Mouse (Mus musculus) spleen, adult 18-20 months (tissue): ENCODE results near the gene Ppp2r5c.

Experiments used
- DNase-seq, 2 experiments: peaks; one replicate each; pipeline ENCODE4 v3.0.0; 2022; ENCODE audit warnings: mixed read lengths in 2 of 2

Ppp2r5c gene

DNA sequence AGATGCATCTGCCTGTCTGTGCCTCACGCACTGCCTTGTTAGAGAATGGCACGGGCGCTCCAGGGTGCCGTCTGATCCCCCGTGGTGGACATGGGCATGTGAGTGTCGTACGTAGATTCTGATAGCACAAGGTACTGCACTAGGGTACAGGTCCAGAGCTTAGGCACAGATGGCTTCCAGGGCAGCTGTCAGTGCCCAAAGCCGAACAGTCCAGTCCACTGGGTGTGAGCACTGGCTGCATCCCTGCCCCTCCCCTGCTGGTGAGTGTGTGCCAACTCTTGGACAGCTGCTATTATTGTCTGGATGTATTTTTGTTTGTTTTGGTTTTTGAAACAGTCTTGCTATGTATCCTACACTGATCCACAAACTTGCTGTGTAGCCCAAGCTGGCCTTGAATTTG lies 68.8 kb downstream of the Ppp2r5c start:
- no peak for DNase-seq

DNA sequence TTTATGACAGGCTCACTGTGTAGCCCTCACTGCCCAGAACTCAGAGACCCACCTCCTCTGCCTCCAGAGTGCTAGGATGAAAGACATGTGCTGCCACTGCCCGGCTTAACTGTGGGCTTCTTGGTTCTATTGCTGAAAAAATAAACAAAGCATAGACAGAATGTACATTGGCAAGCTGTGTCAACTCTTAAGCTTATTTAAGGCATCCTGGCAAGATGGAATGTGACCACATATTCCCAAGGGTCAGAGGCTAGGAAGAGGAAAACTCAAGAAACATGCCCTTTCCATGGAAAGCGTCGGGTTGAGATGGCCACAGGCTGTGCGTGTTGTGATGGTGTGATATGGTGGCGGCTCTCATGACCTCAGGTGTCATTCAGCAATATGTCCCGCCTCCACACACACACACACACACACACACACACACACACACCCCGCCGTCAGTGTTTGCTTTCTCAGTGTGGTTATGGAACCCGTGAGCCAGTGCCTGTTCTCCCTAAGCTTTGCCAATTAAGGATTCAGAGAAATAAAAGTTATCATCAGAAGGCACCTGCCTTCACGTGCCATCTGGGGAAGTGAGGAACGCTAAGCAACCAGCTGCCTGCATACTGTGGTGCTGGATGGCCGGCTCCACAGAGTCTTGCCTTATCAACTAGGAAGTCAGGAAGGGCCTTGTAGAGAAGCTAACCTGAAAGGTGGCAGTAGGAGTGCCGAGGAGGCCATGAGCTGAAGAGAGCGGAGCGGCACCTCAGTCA lies 73.5 kb downstream of the Ppp2r5c start:
- no peak for DNase-seq

DNA sequence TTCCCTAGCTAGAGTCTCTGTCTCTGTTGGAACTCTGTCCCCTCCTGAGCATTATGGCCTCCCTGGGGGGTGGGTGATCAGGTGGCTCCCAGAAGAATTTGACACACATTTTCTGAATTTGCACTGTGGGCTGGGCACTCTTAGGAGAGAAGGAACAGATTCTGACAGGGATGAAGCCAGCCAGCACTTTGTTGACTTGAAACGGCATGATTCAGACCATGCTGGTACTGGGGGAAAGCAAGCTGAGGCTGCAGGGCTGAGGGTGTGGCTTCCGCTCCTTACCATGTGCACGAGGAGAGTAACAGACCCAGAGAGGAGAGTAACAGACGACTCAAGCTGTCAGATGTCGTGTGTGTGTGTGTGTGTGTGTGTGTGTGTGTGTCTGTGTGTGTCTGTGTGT lies 76.6 kb downstream of the Ppp2r5c start:
- no peak for DNase-seq

DNA sequence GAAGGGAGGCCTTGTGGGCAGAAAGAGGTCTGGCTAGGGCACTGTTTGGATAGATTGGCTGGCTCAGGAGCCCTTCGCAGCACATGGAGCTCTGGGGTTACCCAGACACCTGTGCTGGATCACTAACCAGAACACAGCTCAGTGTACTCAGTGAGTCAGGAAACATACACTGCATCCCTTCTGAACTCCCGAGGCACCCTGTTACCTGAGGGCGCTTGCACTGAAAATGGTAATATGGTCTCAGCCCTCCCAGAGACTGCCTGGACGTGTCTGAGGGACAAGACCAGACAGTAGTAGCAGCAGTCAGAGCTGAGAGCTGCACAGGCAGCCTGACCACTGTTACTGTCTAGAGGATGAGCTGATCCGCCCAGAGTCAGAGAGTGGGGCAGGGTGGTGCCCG lies 85.8 kb downstream of the Ppp2r5c start:
- DNase-seq = no peak

DNA sequence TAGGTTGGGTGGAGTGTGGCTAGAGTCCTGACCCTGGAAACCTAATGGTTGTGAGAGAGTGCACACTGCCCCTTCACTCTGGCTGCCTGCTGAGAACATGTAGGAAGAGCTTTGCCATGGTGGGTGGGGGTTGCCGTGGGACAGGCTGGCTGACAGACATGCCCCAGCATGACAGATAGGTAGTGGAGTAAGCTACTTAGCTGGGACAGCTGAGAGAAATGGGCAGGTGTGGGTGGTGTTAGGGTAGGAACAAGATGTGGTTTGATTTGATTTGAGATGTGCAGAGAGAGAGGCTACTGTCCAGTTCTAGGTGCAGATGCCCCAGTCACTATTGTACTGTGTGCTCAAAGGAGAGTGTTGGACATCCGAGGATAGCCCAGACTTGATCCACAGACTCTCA lies 86.2 kb downstream of the Ppp2r5c start:
- no peak for DNase-seq

DNA sequence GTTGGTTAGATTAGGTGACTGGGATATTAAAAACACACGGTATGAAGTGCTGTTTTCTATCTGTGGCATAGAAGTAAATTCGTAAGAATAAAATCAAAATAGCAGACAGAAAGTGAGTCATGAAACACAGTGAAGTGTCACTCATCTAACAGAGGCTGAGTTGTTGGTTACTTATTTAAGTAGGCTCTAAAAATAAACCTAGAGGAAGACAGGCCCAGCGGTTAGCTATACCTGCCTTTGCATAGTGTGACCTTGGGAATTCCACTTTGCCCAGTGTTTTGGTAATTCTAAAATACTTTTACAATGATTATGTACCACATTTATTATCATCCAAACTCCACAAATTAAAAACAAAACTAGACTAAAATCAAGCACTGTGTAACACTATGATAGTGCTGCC lies 86.9 kb downstream of the Ppp2r5c start:
- DNase-seq = no peak

DNA sequence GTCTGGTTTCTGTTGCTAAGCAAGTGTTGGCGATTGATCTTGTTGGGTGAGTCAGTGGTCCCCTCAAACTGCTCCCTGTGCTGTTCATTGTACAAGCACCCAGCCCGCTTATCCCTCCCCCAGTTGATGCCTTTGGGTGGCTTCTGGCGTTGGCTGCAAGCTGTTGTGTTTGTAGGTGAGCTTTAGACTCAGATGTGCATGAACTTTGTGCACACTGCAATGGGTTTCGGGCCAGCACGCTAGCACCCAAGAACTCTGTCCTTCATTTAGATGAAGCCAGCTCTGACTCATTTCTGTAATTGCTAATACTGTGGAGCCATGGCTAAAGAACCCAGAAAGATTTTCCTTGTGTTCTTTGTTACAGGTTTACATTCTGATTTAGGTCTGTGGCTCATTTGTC lies 88.4 kb downstream of the Ppp2r5c start:
- DNase-seq = no peak

DNA sequence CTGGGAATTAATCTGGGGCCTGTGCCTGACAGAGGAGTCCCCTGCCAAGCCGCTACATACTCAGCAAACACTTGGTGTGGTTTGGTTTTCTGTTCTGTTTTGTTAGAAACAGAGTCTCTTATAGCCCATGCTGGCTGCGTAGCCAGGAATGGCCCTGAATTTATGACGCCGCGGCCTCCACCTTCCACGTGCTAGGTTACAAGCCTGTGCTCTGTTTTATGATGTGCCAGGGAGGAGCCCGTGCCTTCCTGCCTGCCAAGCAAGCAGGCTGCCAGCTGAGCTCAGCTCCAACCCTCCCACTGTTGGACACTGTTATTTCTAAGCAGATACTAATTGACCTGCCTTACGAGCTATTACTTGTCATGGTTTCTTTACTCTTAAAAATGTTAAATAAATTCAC lies 90.8 kb downstream of the Ppp2r5c start:
- DNase-seq = no peak

DNA sequence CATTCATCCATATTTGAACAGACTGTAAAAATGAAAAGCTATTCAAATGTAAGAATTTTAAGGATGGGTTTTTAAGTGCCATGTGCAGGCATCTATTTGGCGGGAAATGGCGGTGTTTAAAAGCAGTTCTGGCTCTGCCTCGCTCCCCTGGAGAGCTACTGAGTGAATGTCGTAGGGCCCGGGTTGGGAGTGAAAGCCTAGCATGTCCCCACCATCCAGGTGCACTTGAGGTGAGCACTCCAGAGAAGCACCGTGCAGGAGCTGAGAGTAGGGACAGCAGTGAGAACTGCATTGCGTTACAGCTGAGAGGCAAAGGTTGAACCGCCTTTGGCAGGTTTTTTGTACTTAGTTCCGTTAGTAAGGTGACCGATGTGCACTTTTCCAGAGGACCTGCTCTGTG lies 92.4 kb downstream of the Ppp2r5c start:
- DNase-seq = no peak

DNA sequence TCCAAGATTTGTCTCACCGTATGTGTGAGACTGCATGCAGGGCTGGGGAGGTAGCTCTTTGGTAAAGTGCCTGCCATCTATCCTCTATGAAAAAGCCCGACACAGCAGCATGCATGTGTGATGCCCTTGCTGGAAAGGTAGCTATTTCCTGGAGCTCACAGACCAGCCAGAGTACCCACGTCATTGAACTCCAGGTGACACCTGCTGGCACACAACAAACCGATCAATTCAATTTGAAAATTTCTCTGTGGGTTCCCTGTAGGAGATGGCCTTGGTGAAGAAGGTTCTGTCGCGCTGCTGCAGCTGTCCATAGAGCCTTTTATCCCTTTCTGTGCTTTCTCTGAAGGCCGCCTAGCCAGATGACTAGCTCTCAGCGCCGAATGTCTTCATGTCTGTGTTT lies 92.9 kb downstream of the Ppp2r5c start:
- DNase-seq = no peak

DNA sequence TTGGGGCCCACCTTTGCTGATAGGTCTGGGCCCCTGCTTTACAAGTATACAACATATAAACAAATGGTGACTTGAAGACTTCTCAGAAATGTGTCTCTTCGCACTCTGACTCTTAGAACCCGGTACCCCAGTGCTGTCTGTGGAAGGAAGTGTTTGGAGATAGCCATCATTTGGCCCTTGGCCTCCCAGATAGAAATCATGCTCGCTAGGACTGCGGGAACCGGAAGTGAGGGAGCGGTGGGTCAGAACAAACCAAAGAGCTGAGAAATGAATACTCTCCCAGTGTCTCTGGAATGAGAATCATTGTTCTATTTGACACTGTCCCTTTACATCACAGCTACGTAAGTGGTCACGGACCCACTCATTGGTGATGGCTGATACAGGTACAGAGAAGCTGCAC lies 93.4 kb downstream of the Ppp2r5c start:
- no peak for DNase-seq

DNA sequence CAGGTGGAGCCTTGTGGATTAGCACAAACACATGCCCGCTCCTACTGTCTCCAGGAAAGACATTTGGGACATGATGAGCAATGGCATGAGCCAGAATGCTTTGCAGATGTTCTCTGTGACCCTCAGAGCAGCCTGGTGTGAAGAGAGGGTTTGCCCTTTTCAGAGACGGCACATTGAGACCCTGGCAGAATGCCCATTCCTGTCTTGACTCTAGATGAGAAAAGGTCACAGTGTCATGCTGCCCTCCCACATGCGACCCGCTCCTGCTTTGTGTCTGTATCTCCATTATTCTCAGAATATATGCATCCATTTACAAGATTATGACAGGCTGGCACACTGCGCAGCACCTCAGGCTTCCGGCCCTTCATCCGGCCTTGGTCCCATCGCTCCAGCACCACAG lies 94.1 kb downstream of the Ppp2r5c start:
- DNase-seq = no peak

DNA sequence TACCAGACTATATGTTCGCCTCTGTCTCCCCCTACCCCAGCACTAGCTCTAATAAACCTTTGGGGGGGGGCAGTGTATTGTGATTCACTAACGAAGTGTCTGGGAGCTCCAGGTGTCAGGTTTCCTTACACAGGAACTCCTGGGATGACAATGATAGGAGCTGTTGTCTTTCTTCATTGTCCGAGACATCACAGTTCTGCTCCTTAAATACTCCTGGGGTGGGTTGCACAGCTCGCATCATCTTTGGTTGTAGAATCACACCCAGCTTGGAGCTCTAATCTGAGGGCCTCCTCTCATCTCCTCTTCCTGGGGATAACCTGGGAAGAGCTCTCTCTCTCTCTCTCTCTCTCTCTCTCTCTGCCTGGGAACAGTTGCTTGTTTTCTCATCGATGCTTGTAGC lies 94.6 kb downstream of the Ppp2r5c start:
- DNase-seq = no peak

DNA sequence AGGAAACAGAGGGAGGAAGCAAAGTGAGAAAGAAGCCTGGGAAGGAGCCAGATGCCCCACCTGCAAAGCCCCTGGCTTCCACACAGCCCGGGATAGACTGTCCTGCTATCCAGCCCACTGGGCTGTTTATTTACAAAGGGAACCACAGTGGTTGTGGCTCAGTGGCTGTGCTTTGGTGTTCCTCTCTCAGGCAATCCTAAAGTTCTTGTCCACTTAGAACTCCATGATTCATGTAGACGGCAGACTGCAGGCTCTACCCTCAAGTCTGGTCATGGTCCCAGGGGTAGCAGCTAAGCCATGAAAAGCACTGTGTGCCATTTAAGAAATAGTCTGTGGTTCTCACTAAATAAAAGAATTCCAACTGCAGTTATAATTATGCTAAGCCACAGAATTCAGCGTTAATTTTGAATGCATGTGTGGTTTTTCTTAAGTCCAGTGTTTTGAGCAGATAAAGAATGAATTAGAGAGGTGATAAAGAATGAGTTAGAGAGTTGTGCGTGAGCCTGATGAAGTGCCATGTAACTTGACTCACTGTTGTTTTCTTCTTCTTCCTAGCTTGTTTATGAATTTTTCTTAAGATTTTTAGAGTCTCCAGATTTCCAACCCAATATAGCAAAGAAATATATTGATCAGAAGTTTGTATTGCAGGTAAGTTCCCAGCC lies 98.3 kb downstream of the Ppp2r5c start:
- DNase-seq = no peak

DNA sequence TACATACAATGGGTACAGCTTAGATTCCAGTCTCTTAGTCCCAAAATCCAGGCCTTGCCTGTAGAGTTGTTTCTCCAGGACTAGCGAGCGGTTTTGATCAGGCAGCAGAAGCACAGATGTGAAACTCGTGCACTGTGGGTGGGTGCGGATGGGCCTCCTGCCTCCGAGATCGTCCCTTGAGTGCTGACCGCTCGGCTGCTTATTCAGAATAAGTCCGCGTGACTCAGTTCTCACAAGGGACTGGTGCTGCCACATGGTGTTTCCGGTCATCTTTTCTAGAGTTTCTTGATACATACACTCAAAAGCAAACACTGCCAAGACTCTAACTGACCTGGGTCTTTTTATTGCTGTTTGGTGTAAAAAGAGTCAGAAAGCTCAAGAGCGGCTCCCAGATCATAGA lies 100.7 kb downstream of the Ppp2r5c start:
- DNase-seq = no peak

DNA sequence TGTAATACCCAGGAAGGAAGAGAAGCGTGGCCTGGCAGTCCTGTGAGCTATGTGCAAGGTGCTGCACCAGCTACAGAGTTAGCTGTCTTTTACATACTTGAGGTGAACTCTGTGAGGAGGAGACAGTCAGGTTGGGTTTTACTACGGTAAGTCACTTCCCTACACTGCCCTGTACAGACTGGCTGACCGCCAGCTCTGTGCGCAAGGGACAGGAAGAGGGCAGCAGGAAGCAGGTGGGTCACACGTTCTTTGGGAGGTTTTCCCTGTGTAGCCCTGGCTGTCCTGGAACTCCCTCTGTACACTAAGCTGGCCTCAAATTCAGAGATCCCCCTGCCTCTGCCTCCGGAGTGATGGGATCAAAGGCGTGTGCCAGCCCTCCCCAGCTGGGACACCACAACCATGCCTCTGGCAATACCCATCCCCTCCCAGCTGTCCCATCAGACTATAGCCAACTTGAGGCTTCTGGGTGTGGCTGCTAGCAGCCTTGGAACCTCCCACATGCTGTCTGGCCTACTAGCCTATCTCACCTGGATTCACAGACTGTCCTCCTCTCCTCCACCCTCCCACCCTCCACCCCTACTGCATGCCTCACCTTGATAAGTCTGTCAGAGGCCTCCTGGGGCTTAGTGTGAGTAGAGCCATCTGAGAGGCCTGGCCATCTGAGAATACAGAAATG lies 102.7 kb downstream of the Ppp2r5c start:
- DNase-seq = no peak

DNA sequence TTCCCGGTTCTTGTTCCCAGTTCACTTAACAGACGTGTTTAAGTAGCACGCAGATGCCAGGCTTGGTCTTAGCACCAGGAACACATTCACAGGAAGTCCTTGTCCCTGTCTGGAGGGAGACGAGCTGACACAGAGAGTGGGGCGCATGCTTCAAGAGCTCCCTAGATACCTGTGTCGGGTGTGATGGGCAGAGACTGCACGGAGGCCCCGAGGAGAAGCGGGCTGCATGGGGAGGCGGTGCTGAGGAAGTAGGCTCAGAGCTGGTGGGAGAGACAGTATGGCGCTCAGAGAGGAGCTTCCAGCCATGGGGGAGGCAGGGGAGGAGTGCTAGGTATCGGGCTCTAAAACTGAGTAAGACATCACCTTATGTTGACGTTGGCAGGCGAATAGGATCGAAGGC lies 103.4 kb downstream of the Ppp2r5c start:
- DNase-seq = no peak

DNA sequence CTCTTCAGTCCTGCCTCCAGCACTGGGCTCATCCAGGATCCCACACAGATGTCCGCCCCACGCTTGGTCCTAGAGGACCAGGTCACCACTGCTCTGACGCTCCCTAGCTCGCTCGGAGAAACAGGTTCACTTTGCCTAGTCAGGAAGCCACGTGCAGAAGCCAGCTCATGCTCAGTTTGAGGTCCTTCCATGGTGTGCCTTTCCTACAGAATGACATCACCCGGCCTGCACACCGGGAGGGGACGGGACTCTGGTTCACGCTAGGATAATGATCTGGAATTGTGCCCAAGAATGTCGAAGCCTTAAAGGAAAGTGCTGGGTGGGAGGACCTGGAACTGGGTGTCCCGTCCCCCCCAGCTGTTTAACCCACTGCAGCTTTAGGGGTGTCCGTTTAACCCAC lies 105.2 kb downstream of the Ppp2r5c start:
- DNase-seq = no peak

DNA sequence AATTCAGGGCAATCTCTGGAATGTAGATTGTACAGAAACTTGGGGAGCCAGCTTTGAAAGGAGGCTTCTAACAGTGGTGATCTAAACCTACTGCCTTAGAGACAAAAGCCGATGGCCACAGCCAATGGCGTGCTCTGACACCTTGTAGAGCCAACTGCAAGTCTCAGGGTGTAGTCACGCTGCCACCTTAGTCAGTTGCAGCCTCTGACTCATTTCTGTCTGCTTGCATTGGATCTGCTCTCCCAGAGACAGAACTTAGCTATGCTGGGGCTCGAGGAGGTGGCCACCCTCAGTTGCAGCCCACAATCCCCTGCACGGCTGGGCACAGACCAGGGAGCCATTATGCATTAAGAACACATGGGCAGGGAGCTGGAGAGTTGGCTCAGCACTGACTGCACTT lies 106.4 kb downstream of the Ppp2r5c start:
- DNase-seq = no peak

DNA sequence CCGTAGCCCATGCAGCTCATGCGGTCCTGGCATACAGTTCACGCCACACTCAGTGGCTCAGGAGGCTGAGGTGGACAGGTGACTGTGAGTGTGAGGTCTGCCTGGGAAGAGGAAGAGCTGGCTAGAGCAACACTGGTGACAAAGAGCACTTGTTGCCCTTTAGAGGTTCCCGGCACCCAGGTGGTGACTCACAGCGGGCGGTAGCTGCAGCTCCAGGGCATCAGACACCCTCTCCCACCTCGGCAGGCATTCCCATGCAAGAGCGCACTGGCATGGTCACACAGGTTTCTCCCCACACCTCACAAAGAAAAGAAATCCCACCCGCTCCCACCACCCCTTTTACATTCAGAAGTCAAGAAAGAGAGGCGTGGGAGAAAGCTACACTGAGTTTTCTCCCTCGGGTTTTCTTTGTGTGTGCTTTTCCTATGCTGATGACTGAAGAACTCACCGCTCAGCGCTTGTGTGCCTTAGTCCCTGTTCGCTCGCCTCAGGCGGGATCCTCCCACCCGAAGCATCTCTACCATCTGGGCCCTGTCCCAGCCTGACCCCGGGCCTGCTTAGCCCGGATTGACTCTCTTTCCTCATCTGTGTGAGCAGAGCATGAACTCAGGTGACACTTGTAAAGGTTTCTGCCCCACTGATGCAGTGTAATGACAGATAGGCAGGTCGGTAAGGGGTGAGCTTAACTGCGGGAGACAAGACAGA lies 108.8 kb downstream of the Ppp2r5c start:
- no peak for DNase-seq

DNA sequence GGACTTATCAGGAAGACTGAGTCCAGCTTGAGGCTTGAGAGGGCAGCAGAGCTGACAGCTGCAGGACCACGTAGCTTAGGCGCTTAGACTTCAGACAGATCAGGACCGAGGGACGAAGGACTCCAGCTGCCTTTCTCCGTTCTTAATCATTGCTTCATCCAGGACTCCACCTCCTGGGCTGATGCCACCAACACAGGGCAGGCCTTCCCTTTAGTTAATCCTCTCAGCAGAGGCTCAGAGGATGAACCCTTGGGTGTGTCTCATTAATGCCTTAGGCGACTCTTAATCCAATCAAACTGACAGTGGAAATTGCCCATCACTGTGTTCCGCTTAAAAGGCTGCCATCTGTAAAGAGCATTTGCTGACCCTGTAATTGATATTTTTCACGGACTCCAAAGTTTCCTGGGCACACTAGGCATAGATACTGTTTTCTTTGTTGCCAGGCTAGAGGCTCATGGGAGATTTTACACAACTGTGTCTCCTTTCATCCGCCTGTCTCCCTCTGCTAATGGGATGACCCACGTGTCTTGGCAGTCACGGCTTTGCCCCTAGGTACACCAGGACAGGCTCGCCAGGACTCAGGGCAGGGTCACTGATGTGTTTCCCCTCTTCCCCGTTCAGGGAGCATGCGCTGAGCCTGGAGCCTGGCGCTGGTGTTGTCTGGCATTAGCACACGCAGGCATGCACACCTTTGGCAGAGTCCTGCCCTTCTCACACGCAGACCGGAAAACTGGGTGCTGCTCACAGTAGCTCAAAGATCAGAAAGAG lies 110.1 kb downstream of the Ppp2r5c start:
- no peak for DNase-seq

DNA sequence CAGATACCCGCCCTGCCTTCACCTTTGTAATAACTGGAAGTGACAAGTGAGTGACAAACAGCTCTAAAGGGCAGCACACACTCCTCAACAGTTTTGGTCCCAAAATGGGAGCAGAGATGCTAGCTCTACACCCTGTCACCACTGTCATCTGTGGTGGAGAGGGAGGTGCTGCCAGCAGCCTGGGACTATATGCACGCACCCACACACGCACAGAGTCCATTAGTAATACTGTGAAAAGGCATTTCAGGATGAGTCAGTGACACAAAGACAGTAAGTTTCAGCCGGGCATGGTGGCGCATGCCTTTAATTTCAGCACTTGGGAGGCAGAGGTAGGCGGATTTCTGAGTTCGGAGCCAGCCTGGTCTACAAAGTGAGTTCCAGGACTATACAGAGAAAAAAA lies 111.3 kb downstream of the Ppp2r5c start:
- no peak for DNase-seq

DNA sequence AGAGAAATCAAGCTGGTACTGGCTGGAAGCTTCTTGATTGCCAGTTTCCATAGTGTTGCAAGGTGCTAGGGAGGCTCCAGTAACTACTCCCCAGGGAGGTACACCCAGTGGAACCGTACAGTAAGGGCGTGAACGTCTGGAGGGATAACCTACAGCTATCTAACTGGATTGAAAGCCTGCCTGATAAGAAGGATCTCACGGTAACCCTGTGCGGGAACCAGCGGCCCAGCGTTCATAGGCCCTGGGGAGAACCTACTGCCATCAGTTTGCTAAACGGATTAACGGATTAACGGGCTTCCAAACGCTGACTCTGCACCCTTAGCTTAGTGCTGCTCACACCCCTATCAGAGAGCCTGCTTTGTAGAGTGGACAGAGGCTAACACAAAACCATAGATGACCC lies 116.5 kb downstream of the Ppp2r5c start:
- no peak for DNase-seq
